Mouse (Mus musculus): ENCODE results near the gene Rbm33. TPM values are rescaled to one million over a fixed set of nuclear protein-coding genes. Genes with fewer than 3 reads are reported as not detected.

Rbm33 gene
- total RNA-seq, 2 experiments from 2014 or later, result 41.0 to 43.2 TPM

DNA sequence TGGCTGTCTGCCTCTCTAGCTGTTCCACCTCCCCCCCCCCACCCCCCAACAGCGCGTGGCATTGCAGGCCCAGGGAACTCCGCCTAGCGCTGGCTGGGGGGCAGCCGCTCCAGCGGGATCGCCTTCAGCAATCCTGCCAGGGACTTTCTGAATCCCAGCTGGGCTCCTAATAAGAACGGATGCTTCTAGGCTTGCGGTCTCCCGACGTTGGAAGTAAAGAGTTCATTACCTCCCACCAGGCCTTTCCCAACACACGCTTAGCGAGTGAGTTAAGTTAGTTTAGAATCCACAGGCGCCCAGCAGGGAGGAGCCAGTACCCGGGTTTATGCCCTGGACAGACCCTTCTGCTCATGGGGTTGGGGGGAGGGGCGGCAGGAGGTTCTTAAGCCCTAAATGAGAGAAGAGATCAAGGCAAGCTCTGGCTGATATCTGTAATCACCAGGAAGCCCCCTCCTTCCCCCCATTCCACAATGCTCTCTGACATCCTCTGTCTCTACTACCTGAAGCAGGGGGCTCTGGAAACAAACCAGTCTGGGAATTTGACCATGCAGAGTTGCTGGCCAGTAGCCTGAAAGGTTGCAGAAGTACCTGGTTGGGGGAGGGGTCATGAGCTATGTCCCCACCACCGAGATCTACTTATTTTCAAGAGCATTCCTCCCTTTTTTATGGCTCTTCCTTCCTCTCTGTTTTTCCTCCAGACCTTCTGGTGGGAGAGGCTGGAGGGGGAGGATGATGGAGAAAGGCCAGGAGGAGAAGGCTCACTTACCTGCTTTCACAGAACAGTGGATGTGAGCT, 143.8 kb downstream of the Rbm33 start:
- no peak for DNase-seq (ENCODE audit: low spot score in 2 of 2)

- DNase-seq (ENCODE audit: low spot score in 2 of 2), result no peak
Measured at GRCm38 (mm10) chr5:28461376-28461775, 144.5 kb downstream of the Rbm33 start.

DNA sequence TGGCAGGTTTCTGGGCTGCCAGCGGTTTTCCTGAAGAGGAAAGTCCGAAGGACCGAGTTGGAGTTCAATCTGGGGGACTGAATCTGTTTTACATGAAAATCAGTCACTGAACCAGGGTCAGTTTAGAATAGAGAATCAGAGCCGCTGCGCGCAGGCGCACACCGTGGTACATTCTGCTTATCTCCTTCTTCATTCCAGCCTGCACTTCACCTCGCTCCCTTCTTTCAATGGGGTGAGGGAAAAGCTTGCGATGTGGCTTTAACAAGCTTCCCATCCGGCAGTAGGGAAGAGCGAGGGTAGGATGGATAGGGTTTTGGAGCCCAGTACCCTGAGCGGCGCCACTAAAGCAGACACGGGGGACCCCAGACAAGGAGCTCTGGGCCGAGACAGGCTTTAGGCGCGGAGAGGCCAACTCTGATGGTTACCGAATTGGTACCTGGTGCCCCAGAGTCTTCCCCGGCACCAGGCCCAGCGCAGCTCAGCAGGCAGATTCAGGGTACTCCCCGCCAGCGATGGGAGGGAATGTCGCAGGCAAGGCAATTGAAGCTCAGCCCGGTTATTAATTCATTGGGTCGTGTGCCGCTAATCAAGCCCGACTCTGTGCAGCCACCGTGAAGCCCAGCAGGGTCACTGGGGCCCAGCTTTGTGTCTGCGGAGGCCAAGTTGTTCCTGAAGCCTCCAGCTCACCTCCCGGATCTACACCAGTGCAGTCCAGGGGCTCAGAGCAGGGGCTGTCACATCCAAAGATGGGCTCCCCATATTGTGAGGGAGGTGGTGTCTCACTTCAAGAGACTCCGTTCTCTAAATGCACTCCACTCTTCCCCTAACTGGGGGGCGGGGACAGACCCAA, 146.0 kb downstream of the Rbm33 start:
- no peak for DNase-seq (ENCODE audit: low spot score in 2 of 2)

GRCm38 (mm10) chr5:28463656-28464055, 146.7 kb downstream of the Rbm33 start:
- no peak for DNase-seq (ENCODE audit: low spot score in 2 of 2)

DNA sequence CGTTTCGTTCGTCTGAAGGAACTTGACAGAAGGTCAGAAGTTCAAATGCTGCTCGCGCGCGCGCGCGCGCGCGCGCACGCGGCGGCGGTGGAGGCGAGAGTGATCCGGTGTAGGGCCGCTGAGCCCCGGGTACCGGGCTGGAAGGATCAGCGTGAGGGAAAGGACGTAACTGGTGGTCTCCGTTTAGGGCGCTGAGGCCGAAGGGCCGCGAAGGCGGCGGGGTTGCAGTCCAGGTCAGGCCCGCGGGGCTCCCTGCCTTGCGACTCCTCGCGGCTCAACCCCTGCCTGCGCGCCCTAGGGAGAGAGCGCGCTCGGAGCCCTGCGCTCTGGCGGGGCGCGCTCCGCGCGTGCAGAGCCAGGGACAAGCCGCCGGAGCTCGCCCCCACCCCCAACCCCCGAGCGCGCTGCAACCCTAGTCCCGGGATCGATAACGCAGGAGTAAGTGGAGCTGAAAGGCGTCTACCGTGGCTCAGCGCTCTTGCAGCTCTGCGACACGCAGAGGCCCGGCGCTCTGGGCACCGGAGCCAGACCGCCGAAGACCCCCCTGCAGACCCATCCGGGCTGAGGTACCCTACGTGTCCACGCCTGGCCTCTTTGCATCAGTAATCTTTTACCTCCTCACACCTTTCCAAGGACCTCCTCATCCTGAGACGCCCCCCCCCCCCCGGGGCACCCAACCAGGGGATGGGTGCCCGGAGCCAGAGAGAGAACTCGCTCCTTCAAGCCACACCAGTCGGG, 147.6 kb downstream of the Rbm33 start:
- DNase-seq (ENCODE audit: low spot score in 2 of 2), result no peak

- DNase-seq (ENCODE audit: low spot score in 2 of 2), result no peak
Measured at GRCm38 (mm10) chr5:28465099-28465406, 148.1 kb downstream of the Rbm33 start.

GRCm38 (mm10) chr5:28465526-28465925, 148.6 kb downstream of the Rbm33 start:
- DNase-seq (ENCODE audit: low spot score in 2 of 2), result no peak

GRCm38 (mm10) chr5:28466351-28466750, 149.4 kb downstream of the Rbm33 start:
- DNase-seq (ENCODE audit: low spot score in 2 of 2), result no peak

- DNase-seq (ENCODE audit: low spot score in 2 of 2), result no peak
Measured at GRCm38 (mm10) chr5:28466760-28467306, 149.9 kb downstream of the Rbm33 start, which contains the start of gene Shh. Shh (minus strand) TSS chr5:28467256.

Other genes starting within 250 kb of the Rbm33 start
- 10 to 100 TPM; 42.4 to 51.0 TPM for gene Insig1, start 245.8 kb upstream of the Rbm33 start, total RNA-seq (2021)
- gene En2, start 151.4 kb upstream of the Rbm33 start, total RNA-seq (2021), result under 1 TPM in 1 of 2 experiments, not detected in 1; 0.18 TPM
- gene Cnpy1, start 71.3 kb upstream of the Rbm33 start, total RNA-seq (2021), result not detected
- gene Shh, start 150.1 kb downstream of the Rbm33 start, total RNA-seq (2021), result not detected

Data from gastrocnemius, postnatal 4 days (tissue).